Mouse (Mus musculus) T-helper 1 cell (primary cell): ENCODE results near the gene 4933436I01Rik.

Experiments
- in situ Hi-C: fragments of 300-600 bp; cut with MboI, MseI; formaldehyde crosslinking; loops from one replicate; pipeline ENCODE4 v1.15.1; 2025; ENCODE audit warnings: high pct_unique_total_duplicates

The 4933436I01Rik gene

GRCm38 (mm10) chrX:67921350-67921749, at the start of gene 4933436I01Rik:
TSS of gene 4933436I01Rik (minus strand) at chrX:67921450.
- in situ Hi-C loops = no loop called here

DNA sequence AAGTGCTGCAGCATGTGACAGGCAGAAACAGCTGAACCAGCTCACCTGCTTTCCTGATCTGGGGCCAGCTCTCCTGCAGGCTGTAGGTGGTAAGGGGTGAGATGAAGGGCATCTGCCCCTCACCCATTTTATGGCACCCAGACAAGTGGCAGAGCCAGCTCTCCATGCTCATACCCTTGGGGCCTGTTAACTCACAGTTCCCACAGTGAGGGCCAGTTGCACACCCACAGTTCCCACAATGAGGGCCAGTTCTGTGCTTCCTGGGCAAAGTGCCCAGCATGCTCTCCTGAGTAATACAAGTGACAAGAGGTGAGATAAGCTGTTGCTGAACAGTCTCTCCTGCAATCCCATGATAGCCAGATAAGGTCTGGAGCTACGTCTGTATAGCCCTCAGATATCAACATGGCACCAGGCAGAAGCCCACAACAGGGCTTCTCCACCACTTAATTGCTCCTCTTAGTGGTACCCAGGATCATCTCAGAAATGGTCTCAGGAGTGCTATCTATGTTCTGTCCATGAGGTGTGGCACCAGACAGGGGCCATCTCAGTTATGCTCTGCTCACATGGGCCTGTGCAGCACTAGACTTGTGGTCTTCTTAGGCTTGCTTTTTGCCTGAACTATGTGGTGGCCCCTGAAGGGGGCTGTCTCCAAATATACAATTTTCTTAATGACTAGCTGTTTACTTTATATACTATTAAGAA, 3.7 kb upstream of the 4933436I01Rik start:
- in situ Hi-C loops = no loop called here

DNA sequence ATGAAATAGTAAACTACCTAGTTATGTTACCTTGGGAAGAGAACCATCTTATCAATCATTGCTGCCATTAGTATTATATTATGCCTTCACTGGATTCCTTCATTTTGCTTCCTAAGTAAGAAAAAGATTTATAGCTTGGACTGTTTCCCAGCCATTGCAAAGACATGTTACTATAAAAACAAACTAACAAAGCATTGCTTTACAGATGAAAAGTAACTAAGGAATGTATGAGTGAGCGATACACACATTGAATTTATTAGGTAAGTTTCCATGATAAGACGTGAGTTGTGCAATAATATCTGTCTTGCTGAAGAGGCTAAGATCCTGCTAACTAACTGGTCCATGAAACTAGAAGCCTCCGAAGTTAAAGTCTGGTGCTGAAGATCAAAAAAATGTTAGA, 37.8 kb downstream of the 4933436I01Rik start:
- in situ Hi-C loops = loop anchor here (10.0 kb wide), 1 partner anchor 1021 kb away; no protein-coding TSS in a partner anchor
